Mouse (Mus musculus): ENCODE measurements around the gene Nfkbie.

DNA sequence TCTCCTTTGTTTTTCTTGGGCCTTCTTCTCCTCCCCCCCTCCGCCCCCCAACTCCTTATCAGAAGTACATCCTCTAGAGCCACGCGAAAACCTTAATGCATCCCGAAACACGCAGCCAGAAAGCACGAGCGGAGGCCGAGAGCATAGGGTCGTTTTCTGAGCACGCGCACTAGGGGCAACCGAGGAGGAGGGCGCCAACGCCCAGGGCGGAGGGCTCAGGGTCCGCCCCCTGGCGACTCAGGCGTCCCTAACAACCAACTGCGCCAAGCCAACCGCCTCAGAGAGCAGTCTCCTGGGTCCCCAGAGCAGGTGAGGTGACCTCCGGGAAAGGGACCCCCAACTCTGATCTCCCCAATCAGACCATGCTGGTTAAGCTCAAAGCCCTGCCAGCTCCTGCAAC, 32.2 kb upstream of the Nfkbie start, which contains the start of gene Tcte1:
- TF ChIP-seq CTCF (conservative IDR thresholded peaks at IDR 0.05; ENCODE audit: low read length) (no peak), POU5F1 (IDR thresholded peaks at IDR 0.05; ENCODE audit: borderline replicate concordance, low read length) (no peak)
